Mouse (Mus musculus) thymus, adult 18-20 months (tissue): ENCODE data around the gene Gm20075.
"Not testable (repeated sequence)": the region's sequence is repeated elsewhere in the genome, so short reads cannot be mapped to it uniquely, and the experiment has no call there.

Experiments used
- DNase-seq, 2 experiments: peaks; one replicate each; pipeline ENCODE4 v3.0.0; 2022; ENCODE audit warnings: mixed read lengths in 2 of 2

Gm20075 gene

GRCm38 (mm10) chr13:96081276-96081675, at the start of gene Gm20075:
TSS of gene Gm20075 (minus strand) at chr13:96081376.
- not testable (repeated sequence) for DNase-seq

- DNase-seq: no peak
Observed at GRCm38 (mm10) chr13:96129081-96129480, 47.9 kb upstream of the Gm20075 start.

GRCm38 (mm10) chr13:96126669-96127068, 45.5 kb upstream of the Gm20075 start:
- DNase-seq: no peak

GRCm38 (mm10) chr13:96125011-96125410, 43.8 kb upstream of the Gm20075 start:
- DNase-seq: no peak

- DNase-seq: no peak
Observed at GRCm38 (mm10) chr13:96112711-96113110, 31.5 kb upstream of the Gm20075 start.

- no peak for DNase-seq
Observed at GRCm38 (mm10) chr13:96110767-96111166, 29.6 kb upstream of the Gm20075 start.

- DNase-seq: no peak
Observed at GRCm38 (mm10) chr13:96106367-96106766, 25.2 kb upstream of the Gm20075 start.

GRCm38 (mm10) chr13:96090929-96091328, 9.8 kb upstream of the Gm20075 start:
- DNase-seq: no peak

- no peak for DNase-seq
Observed at GRCm38 (mm10) chr13:96085581-96086302, 4.6 kb upstream of the Gm20075 start.

GRCm38 (mm10) chr13:96081754-96082153, 578 bp upstream of the Gm20075 start, which contains the start of gene Gm17190:
TSS of gene Gm17190 (plus strand) at chr13:96082054.
- DNase-seq: not testable (repeated sequence)

- no peak for DNase-seq
Observed at GRCm38 (mm10) chr13:96073555-96073954, 7.6 kb downstream of the Gm20075 start.

GRCm38 (mm10) chr13:96052755-96053154, 28.4 kb downstream of the Gm20075 start:
- DNase-seq: no peak

- DNase-seq: no peak
Observed at GRCm38 (mm10) chr13:96045396-96045795, 35.8 kb downstream of the Gm20075 start.

- no peak for DNase-seq
Observed at GRCm38 (mm10) chr13:96040275-96041042, 40.7 kb downstream of the Gm20075 start.

GRCm38 (mm10) chr13:96039536-96039935, 41.6 kb downstream of the Gm20075 start:
- DNase-seq: no peak

- no peak for DNase-seq
Observed at GRCm38 (mm10) chr13:96030368-96031223, 50.6 kb downstream of the Gm20075 start.
